17 mouse cellular contexts compared by ENCODE assay signal in genomic region chr8:11252235-11252774, GRCm38 (mm10).
DNase-seq lines count a peak whose midpoint lies in the region; ATAC-seq and TF ChIP-seq lines count a peak whose summit lies in the region.
"Had no signal": no experiment of that assay in that cellular context is flagged by ENCODE, and none has a peak within 500 bp of the region (broad histone marks: within the 10 kb centered on the region; RNA-seq: fewer than 3 reads in every experiment).

No protein-coding gene starts in this region.

- no peak for TF ChIP-seq CTCF in kidney, postnatal 0 days (IDR thresholded peaks at IDR 0.05; ENCODE audit: low read depth)

- no peak overlapping the region for H3K4me2 ChIP-seq in limb, embryonic 13.5 days (replicated peaks)
- H3K4me2 ChIP-seq in heart, embryonic 12.5 days = peak overlapping the region; percentile 23; the same call in 1 of the 2 replicates
- H3K4me2 ChIP-seq in kidney, postnatal 0 days (ENCODE audit: low read length) = no peak overlapping the region
- H3K4me2 ChIP-seq: embryonic facial prominence, embryonic 13.5 days; forebrain, embryonic 15.5 days; hindbrain, embryonic 13.5 days; neural tube, embryonic 13.5 days had no signal

- H3K36me3 ChIP-seq in limb, embryonic 13.5 days = no peaks in the 10 kb centered on the region
- H3K36me3 ChIP-seq in limb, embryonic 10.5 days = peaks cover 6% of the 10 kb centered on the region
- H3K36me3 ChIP-seq in heart, embryonic 12.5 days = no peaks in the 10 kb centered on the region
- no peaks in the 10 kb centered on the region for H3K36me3 ChIP-seq in kidney, postnatal 0 days (ENCODE audit: insufficient read depth, low read length)
- H3K36me3 ChIP-seq: embryonic facial prominence, embryonic 13.5 days; forebrain, embryonic 15.5 days; hindbrain, embryonic 13.5 days; neural tube, embryonic 13.5 days had no signal

- DNase-seq in adrenal gland, adult 2 months = peak; percentile 56
- no peak for DNase-seq in adrenal gland, postnatal 10 days
- DNase-seq in limb, embryonic 10.5 days (ENCODE audit: low spot score) = no peak
- peak; percentile 51 for DNase-seq in kidney, postnatal 0 days (ENCODE audit: low spot score)
- DNase-seq in right cerebral cortex, adult 18-20 months = no peak
- no peak for DNase-seq in thymus, postnatal 0 days (ENCODE audit: low spot score)
- DNase-seq: cerebellum, postnatal 36 days; gastrocnemius, postnatal 14 days; thymus, adult 18-20 months had no signal

- WGBS in limb, embryonic 13.5 days = 76% methylated on average over 7 of the region's 7 CpGs
- 81% methylated on average over 7 of the region's 7 CpGs for WGBS in limb, embryonic 10.5 days
- 24% methylated on average over 7 of the region's 7 CpGs for WGBS in heart, embryonic 12.5 days
- 29% methylated on average over 7 of the region's 7 CpGs for WGBS in kidney, postnatal 0 days

- no peak overlapping the region for H3K9ac ChIP-seq in limb, embryonic 13.5 days
- H3K9ac ChIP-seq in heart, embryonic 12.5 days = 0 out of 2 replicates have a peak overlapping the region, but pooled peaks have one; percentile 43
- no peak overlapping the region for H3K9ac ChIP-seq in kidney, postnatal 0 days (ENCODE audit: low read depth, low read length)
- H3K9ac ChIP-seq: embryonic facial prominence, embryonic 13.5 days; forebrain, embryonic 15.5 days; hindbrain, embryonic 13.5 days; neural tube, embryonic 13.5 days had no signal

- H3K27ac ChIP-seq in limb, embryonic 13.5 days = no peak overlapping the region; the same call in 1 of the 2 replicates
- no peak overlapping the region for H3K27ac ChIP-seq in limb, embryonic 10.5 days
- H3K27ac ChIP-seq in heart, embryonic 12.5 days (ENCODE audit: poor library complexity, severe bottlenecking) = peak overlapping the region; percentile 83
- peak overlapping the region; percentile 32 for H3K27ac ChIP-seq in kidney, postnatal 0 days
- H3K27ac ChIP-seq: embryonic facial prominence, embryonic 13.5 days; forebrain, embryonic 15.5 days; hindbrain, embryonic 13.5 days; macrophage; neural tube, embryonic 13.5 days had no signal

- no peak overlapping the region for H3K4me3 ChIP-seq in limb, embryonic 13.5 days
- no peak overlapping the region for H3K4me3 ChIP-seq in limb, embryonic 10.5 days
- no peak overlapping the region for H3K4me3 ChIP-seq in heart, embryonic 12.5 days
- no peak overlapping the region for H3K4me3 ChIP-seq in kidney, postnatal 0 days (replicated peaks; ENCODE audit: low read depth, low read length)
- H3K4me3 ChIP-seq: embryonic facial prominence, embryonic 13.5 days; forebrain, embryonic 15.5 days; hindbrain, embryonic 13.5 days; neural tube, embryonic 13.5 days had no signal

- no peaks in the 10 kb centered on the region for H3K9me3 ChIP-seq in limb, embryonic 13.5 days
- H3K9me3 ChIP-seq in limb, embryonic 10.5 days (replicated peaks) = no peaks in the 10 kb centered on the region
- H3K9me3 ChIP-seq in heart, embryonic 12.5 days (replicated peaks) = no peaks in the 10 kb centered on the region
- H3K9me3 ChIP-seq in kidney, postnatal 0 days (replicated peaks; ENCODE audit: low read length) = no peaks in the 10 kb centered on the region
- H3K9me3 ChIP-seq: embryonic facial prominence, embryonic 13.5 days; forebrain, embryonic 15.5 days; hindbrain, embryonic 13.5 days; neural tube, embryonic 13.5 days had no signal

- H3K27me3 ChIP-seq in limb, embryonic 13.5 days = 0 out of 2 replicates have a peak, but pooled peaks cover 3% of the 10 kb centered on the region
- no peaks in the 10 kb centered on the region for H3K27me3 ChIP-seq in limb, embryonic 10.5 days (ENCODE audit: low read depth, poor library complexity, severe bottlenecking)
- H3K27me3 ChIP-seq in heart, embryonic 12.5 days (replicated peaks) = no peaks in the 10 kb centered on the region
- H3K27me3 ChIP-seq in kidney, postnatal 0 days (ENCODE audit: insufficient read depth, low read length) = no peaks in the 10 kb centered on the region
- H3K27me3 ChIP-seq: embryonic facial prominence, embryonic 13.5 days; forebrain, embryonic 15.5 days; hindbrain, embryonic 13.5 days; neural tube, embryonic 13.5 days had no signal

- peak; percentile 58 for ATAC-seq in limb, embryonic 13.5 days (ENCODE audit: low FRiP score, low read depth)
- peak; percentile 81 for ATAC-seq in heart, embryonic 12.5 days (ENCODE audit: insufficient number of reproducible peaks, low FRiP score)
- 0 out of 2 replicates have a peak, but pooled peaks have one; percentile 6 for ATAC-seq in kidney, postnatal 0 days (replicated peaks; ENCODE audit: low FRiP score, low read depth)
- ATAC-seq: forebrain, embryonic 15.5 days; midbrain, embryonic 16.5 days had no signal

- H3K4me1 ChIP-seq in limb, embryonic 13.5 days = peaks cover 11% of the 10 kb centered on the region; the same call in 1 of the 2 replicates
- H3K4me1 ChIP-seq in limb, embryonic 10.5 days = peaks cover 5% of the 10 kb centered on the region
- H3K4me1 ChIP-seq in heart, embryonic 12.5 days (replicated peaks) = peaks cover 72% of the 10 kb centered on the region
- H3K4me1 ChIP-seq in kidney, postnatal 0 days (replicated peaks; ENCODE audit: insufficient read depth, low read length) = peaks cover 62% of the 10 kb centered on the region

Comparison
In these comparisons a context has a peak if more than half of its experiments do, and no peak if none do; other contexts are left out.
1. DNase-seq: peak in adrenal gland, adult 2 months (single experiment) and kidney, postnatal 0 days (single experiment); none in adrenal gland, postnatal 10 days (single experiment), limb, embryonic 10.5 days (single experiment), right cerebral cortex, adult 18-20 months (single experiment) and thymus, postnatal 0 days (single experiment).
2. ATAC-seq: peak in every context shown above with its lines; median percentile 81 in heart, embryonic 12.5 days; 58 in limb, embryonic 13.5 days; 6 in kidney, postnatal 0 days.
3. H3K27ac ChIP-seq: peak in heart, embryonic 12.5 days (single experiment) and kidney, postnatal 0 days (single experiment); none in limb, embryonic 13.5 days (single experiment) and limb, embryonic 10.5 days (single experiment).